Mouse (Mus musculus): ENCODE data around the gene Gm45711. TPM values are rescaled to one million over a fixed set of nuclear protein-coding genes. Genes with fewer than 3 reads are reported as not detected.
"Not testable (repeated sequence)": the region's sequence is repeated elsewhere in the genome, so short reads cannot be mapped to it uniquely, and the experiment has no call there.

The Gm45711 gene
- not detected for total RNA-seq (2021)

DNA sequence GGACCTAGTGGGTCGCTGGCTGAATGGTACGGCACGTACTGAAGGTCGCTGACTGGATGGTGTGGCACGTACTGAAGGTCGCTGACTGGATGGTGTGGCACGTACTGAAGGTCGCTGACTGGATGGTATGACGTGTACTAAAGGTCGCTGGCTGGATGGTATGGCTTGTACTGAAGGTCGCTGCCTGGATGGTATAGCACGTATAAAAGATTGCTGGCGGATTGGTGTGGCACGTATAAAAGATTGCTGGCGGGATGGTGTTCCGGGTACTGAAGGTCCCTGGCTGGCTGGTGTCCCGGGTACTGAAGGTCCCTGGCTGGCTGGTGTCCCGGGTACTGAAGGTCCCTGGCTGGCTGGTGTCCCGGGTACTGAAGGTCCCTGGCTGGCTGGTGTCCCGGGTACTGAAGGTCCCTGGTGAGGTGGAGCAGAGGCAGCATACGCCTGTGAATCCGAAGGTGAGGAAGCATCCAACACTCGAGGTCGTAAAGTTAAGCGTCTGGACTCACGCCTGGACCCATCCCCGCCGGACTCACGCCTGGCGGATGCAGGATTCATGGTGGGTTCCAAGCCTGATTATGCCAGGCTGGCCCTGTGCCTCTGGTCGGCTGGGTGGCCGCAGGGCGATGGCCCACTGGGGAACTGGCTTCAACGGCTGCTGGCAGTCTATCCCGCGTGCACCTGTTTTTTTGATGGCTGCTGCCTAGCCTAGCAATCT is at the start of gene Gm45711, which contains the start of gene Cmtm1:
Gene Gm45711, minus strand, starts transcription at position 641 of the 715 bp plus-strand sequence.
Gene Cmtm1, minus strand, starts transcription at position 705 of the 715 bp plus-strand sequence.
- peak; percentile 13 for DNase-seq (ENCODE audit: low spot score)

DNA sequence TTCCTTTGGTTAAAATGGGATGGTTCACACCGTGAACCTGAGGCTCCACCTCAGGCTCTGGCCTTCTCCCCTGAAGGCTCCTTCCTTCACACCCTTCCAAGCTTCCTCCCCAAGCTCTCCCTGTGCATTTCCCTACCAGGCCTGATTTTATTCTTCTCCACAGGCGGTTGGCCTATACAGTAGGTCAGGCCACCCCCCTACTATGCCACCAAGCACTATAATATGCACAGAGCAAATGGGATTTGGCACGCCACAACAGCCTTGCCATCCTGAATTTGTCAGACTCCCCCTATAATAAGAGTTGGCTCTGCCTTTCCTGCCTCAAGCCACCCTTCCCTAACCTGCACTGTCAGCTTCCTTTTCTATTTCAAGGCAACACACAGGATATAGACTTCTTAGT is 48.8 kb upstream of the Gm45711 start:
- intact Hi-C loops (cut with DNase I) = no loop called here
- no peak for DNase-seq (ENCODE audit: low spot score)

More for the DNA sequence above, at the start of gene Gm45711, which contains the start of gene Cmtm1:
- intact Hi-C loops (cut with DNase I) = not testable (repeated sequence)

- intact Hi-C loops (cut with DNase I) = no loop called here
- no peak for DNase-seq (ENCODE audit: low spot score)
These were observed 44.6 kb upstream of the Gm45711 start for GRCm38 (mm10) chr8:104354504-104354903.

DNA sequence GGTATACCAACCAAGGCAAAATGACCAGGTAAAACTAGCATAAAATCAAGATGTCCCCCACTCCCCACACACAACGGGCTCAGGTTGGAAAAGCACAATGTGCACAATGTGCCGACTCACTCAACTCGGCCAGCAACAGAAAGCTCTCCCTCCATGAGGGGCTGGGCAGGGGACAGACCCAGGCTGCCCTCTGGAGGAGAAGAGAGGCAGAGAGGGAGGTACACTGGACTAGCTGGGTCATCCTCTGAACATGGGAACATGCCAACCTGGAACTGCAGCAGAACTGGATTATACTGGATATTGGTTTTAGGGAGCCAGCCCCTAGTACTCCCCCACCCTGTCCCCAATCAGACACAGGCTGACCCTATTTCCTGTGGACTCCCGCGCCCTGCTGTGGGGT is 43.3 kb upstream of the Gm45711 start:
- intact Hi-C loops (cut with DNase I) = no loop called here

GRCm38 (mm10) chr8:104350047-104350446 is 40.2 kb upstream of the Gm45711 start:
- no peak for DNase-seq (ENCODE audit: low spot score)
- intact Hi-C loops (cut with DNase I) = no loop called here

More for the DNA sequence above, 43.3 kb upstream of the Gm45711 start:
- DNase-seq (ENCODE audit: low spot score) = no peak

- intact Hi-C loops (cut with DNase I) = loop anchor here (5.0 to 10.0 kb wide), 2 partner anchors 43 to 204 kb away; no protein-coding TSS in a partner anchor
- DNase-seq (ENCODE audit: low spot score) = no peak
These were observed 39.1 kb upstream of the Gm45711 start for GRCm38 (mm10) chr8:104348971-104349370.

GRCm38 (mm10) chr8:104346706-104347105 is 36.8 kb upstream of the Gm45711 start:
- intact Hi-C loops (cut with DNase I) = loop anchor here (5.0 to 10.0 kb wide), 2 partner anchors 46 to 202 kb away; no protein-coding TSS in a partner anchor
- DNase-seq (ENCODE audit: low spot score) = no peak

GRCm38 (mm10) chr8:104344622-104345021 is 34.7 kb upstream of the Gm45711 start:
- DNase-seq (ENCODE audit: low spot score) = no peak
- intact Hi-C loops (cut with DNase I) = loop anchor here (1.0 to 10.0 kb wide), 6 partner anchors 48 to 227 kb away; partner anchors contain the start of genes Car7, Dync1li2 and Nae1

DNA sequence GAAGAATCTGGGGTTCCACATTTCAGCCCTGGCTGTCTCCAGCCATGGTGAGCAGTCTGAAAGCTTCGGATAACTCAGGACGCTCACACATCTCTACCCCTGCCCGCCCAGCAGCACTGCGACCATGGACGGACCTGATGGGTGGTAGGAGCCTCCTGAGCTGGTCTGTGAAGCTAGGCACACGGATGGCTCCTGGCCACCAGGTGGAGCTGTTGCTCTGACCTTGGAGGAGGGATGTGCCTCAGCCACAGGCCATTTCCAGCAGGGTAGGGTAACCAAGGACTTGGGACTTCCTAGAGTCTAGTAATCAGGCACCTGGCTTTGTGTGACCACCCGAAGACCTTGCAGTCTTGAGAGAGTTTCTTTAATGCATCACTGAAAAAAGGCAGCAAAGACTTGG is 34.1 kb upstream of the Gm45711 start:
- intact Hi-C loops (cut with DNase I) = loop anchor here (1.0 to 10.0 kb wide), 6 partner anchors 58 to 227 kb away; partner anchors contain the start of genes Car7, Cklf, Dync1li2 and Nae1
- DNase-seq (ENCODE audit: low spot score) = peak; percentile 64

DNA sequence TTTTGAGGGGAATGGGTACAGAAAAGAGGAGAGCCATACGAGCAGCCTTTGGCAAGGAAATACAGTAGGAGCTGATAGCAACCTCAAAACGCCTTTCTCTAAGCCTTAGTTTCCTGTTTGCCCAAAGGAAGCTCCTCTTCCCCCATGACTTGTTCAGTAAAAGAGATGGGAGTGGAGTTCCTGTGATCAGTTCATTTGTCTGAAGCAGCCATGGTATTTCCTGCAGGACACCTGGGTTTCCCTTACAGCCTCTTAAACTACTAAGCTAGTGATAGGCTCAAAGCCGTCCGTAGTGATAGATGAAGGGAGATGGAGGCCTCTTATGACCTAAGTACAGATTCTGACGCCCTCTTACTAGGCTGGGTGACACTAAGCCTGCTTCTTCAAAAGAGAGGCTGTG is 32.5 kb upstream of the Gm45711 start:
- intact Hi-C loops (cut with DNase I) = loop anchor here (2.0 to 10.0 kb wide), 4 partner anchors 60 to 198 kb away; partner anchors contain the start of genes Car7, Cklf and Nae1
- no peak for DNase-seq (ENCODE audit: low spot score)

DNA sequence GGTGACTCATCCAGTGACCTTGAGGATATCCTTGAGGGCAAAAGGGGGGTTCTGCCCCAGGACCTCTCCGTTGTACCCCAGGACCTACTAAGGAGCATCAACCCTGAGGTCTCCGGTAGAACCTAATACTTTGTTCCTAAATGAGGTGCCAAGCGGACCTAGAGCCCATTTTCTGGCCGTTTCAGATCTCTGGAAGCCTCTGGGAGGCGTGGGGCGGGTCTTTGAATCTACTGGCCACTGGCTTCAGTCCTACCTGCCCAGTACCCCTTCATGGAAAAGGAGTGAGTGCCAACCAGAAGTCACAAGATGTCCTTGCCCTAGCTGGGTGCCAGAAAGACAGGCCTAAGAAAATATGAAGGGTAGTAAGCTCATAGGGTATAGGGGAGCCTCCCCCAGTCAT is 31.8 kb upstream of the Gm45711 start:
- DNase-seq (ENCODE audit: low spot score) = no peak
- intact Hi-C loops (cut with DNase I) = loop anchor here (2.0 to 10.0 kb wide), 4 partner anchors 61 to 197 kb away; partner anchors contain the start of genes Car7, Cklf and Nae1

- DNase-seq (ENCODE audit: low spot score) = peak; percentile 73
- intact Hi-C loops (cut with DNase I) = loop anchor here (5.0 to 10.0 kb wide), 3 partner anchors 61 to 196 kb away; partner anchors contain the start of genes Car7 and Nae1
These were observed 31.3 kb upstream of the Gm45711 start for GRCm38 (mm10) chr8:104341106-104341561.

DNA sequence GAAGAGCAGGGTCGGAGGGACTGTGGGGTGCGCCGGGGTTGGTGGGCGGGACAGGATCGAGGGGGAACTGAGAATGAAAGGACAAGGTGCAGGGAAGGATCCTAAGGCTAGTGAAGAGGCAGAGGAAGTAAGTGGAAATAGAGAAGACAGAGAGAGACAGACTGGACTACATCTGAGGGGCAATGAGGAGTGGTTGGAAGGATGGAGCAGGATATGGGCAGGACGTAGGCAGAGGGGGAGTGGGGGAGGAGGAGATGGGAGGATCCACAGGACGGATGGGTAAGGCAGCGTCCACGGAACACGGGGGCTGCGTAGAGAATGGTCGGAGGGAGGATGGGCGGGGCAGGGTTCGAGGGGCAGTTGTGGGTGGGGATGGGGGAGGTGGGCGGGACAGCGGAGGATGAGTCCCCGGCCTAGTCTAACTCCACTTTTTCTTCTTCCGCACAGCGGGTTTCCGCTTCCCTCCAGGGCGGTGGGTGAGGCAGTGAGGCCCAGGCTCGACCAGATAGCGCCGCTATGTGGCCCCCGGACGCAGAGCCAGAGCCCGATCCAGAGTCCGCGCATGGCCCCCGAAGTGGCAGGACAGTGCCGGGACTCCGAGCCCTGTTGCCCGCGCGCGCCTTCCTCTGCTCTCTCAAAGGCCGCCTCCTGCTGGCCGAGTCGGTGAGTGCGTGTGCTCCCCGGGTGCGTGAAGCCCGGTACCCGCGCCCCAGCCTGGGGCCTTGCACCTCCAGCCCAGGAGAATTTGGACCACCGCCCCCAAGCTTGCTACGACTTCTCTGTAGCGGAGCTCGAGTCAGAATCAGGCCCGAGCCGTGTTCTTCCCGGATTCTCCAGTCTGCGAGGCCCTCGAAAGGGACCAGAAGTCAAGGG is 30.6 kb upstream of the Gm45711 start:
- peak; percentile 75 for DNase-seq (ENCODE audit: low spot score)
- intact Hi-C loops (cut with DNase I) = loop anchor here (5.0 to 10.0 kb wide), 3 partner anchors 62 to 196 kb away; partner anchors contain the start of genes Car7 and Nae1

DNA sequence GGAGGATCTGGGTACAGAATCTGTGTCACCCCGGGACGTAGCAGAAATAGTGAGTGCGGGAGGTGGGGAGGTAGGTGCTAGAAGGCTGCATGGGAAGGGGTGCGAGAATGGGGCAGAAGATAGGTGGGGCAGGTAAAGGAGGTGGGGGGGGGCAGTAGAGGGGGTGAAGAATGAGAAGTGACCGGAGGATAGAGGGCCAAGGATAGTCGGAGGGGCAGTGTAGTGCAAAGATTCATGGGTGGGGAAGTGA is 30.0 kb upstream of the Gm45711 start:
- no peak for DNase-seq (ENCODE audit: low spot score)
- intact Hi-C loops (cut with DNase I) = loop anchor here (5.0 to 10.0 kb wide), 3 partner anchors 62 to 195 kb away; partner anchors contain the start of genes Car7 and Nae1

GRCm38 (mm10) chr8:104339229-104339982 is 29.5 kb upstream of the Gm45711 start, which contains the start of gene Cmtm3:
Gene Cmtm3 (plus strand): TSS chr8:104339410.
- intact Hi-C loops (cut with DNase I) = no loop called here
- DNase-seq (ENCODE audit: low spot score) = peak; percentile 34

DNA sequence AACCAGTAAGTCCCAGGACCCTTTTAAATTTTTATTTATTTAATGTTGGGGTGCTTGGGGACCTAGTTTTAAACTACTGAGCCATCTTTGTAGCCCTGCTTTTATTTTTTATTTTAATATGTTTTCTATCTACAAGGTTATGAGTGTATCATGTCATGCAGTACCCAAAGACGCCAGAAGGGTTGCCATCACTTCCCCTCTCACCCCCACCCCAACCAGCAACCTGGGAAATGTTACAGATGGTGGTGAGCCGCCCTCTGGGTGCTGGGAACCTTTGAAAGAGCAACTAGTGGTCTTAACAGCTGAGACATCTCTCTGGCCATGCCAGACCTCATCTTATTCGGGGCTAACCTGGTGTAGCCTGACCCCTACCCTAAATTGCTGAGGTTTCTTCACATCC is 28.0 kb upstream of the Gm45711 start:
- intact Hi-C loops (cut with DNase I) = no loop called here
- no peak for DNase-seq (ENCODE audit: low spot score)

DNA sequence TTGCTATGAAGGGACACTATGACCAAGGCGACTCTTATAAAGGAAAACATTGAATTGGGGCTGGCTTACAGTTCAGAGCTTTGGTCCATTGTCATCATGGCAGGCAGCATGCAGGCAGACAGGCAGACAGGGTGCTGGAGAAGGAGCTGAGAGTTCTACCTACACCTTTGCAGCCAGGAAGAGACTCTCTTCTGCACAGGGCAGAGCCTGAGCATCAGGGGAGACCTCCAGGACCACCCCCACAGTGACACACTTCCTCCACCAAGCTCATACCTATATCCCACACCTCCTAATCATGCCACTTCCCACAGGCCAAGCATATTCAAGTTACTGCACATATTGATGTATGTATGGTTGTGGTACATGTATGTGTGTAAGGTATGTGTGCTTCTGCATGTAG is 26.9 kb upstream of the Gm45711 start:
- intact Hi-C loops (cut with DNase I) = no loop called here
- no peak for DNase-seq (ENCODE audit: low spot score)

GRCm38 (mm10) chr8:104334196-104334595 is 24.3 kb upstream of the Gm45711 start:
- intact Hi-C loops (cut with DNase I) = no loop called here
- no peak for DNase-seq (ENCODE audit: low spot score)

DNA sequence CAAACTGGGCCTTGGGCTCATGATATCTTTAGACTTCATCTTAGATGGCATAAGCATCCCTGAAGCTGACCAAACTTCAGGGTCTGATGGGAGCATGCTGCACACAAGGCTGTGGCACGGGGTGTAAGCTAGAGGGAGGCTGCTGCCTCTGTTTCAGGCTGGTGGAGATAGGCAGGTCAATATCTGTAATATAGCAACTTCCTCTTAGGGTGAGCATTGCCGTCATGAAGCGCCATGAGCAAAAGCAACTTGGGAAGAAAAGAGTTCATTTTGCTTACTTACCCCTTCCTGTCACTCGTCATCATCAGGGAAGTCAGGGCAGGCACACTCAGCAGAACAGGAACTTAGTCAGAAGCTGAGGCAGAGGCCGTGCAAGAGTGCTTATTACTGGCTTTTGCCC is 23.9 kb upstream of the Gm45711 start:
- intact Hi-C loops (cut with DNase I) = no loop called here
- DNase-seq (ENCODE audit: low spot score) = no peak
